Mouse (Mus musculus) testis, adult 2 months (tissue): ENCODE results near the gene Syt8.

Source experiments
- CTCF ChIP-seq: fragments of 200-500 bp; IDR thresholded peaks from 2 replicates; pipeline ENCODE4 v1.5.1; 2012; ENCODE audit warnings: low read depth, mild to moderate bottlenecking, inconsistent platforms, low read length, moderate library complexity; ENCODE audit not compliant: control insufficient read depth, insufficient read depth, insufficient replicate concordance
- POLR2A ChIP-seq: fragments of 200-500 bp; IDR thresholded peaks from 2 replicates; pipeline ENCODE4 v1.6.1; 2012; ENCODE audit warnings: low read depth, mild to moderate bottlenecking, inconsistent platforms, low read length, moderate library complexity; ENCODE audit not compliant: control insufficient read depth

- TF ChIP-seq CTCF: no peak
- TF ChIP-seq POLR2A: no peak
These were observed 4.4 kb upstream of the Syt8 start for GRCm38 (mm10) chr7:142430160-142430678.
